ENCODE assay signal across 22 mouse cellular contexts in the genomic region with DNA sequence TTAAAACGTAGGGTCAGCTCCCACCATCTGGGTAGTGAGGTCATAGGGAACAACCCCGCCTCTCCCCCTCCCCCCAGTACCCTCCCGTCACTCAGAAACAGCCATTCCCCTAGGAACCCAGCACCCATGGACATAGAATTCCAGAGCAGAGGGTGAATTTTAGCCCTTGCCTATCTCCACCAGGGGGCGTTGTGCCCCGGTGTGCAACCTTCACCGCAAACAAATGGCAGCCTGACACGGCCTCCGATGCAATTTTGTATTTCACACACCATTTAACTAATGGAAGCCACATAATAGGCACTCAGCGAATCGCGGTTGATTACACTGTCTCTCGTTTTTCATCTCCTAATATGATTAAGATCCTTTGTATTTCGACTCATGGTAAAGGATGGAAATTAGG.
DNase-seq lines count a peak whose midpoint lies in the region; ATAC-seq and TF ChIP-seq lines count a peak whose summit lies in the region.
"Had no signal": no experiment of that assay in that cellular context is flagged by ENCODE, and none has a peak within 500 bp of the region (broad histone marks: within the 10 kb centered on the region; RNA-seq: fewer than 3 reads in every experiment).

No protein-coding gene starts in this region.

- H3K4me2 ChIP-seq in intestine, postnatal 0 days (replicated peaks; ENCODE audit: low read depth) = no peak overlapping the region
- no peak overlapping the region for H3K4me2 ChIP-seq in intestine, embryonic 16.5 days (ENCODE audit: low read depth, low read length)
- H3K4me2 ChIP-seq: embryonic facial prominence, embryonic 13.5 days; heart, embryonic 12.5 days; hindbrain, embryonic 15.5 days; midbrain, embryonic 13.5 days; stomach, embryonic 15.5 days had no signal

- H3K36me3 ChIP-seq in intestine, postnatal 0 days (ENCODE audit: control insufficient read depth, insufficient read depth) = no peaks in the 10 kb centered on the region
- no peaks in the 10 kb centered on the region for H3K36me3 ChIP-seq in intestine, embryonic 16.5 days (ENCODE audit: control insufficient read depth, insufficient read depth, low read length)
- H3K36me3 ChIP-seq in E14TG2a.4 (ENCODE audit: insufficient read depth, low read length) = no peaks in the 10 kb centered on the region
- H3K36me3 ChIP-seq: embryonic facial prominence, embryonic 13.5 days; G1E; heart, embryonic 12.5 days; hindbrain, embryonic 15.5 days; midbrain, embryonic 13.5 days; stomach, embryonic 15.5 days had no signal

- peak; percentile 55 for DNase-seq in ES-CJ7 (ENCODE audit: low read depth, low spot score)
- DNase-seq in retina, embryonic 14.5 days (ENCODE audit: low spot score) = peak; percentile 51
- DNase-seq in adrenal gland, postnatal 10 days = no peak
- DNase-seq: cerebellum, adult 9-11 months; heart, postnatal 36 days; kidney, adult 11 months; kidney, postnatal 14 days; right cerebral cortex, postnatal 14 days; thymus, postnatal 14 days had no signal

- no peaks in the 10 kb centered on the region for H3K4me1 ChIP-seq in intestine, postnatal 0 days (replicated peaks; ENCODE audit: control insufficient read depth, insufficient read depth, low read length)
- no peaks in the 10 kb centered on the region for H3K4me1 ChIP-seq in intestine, embryonic 16.5 days (ENCODE audit: control insufficient read depth, insufficient read depth, low read length)
- peaks cover 7% of the 10 kb centered on the region; the same call in 1 of the 2 replicates for H3K4me1 ChIP-seq in E14TG2a.4 (replicated peaks; ENCODE audit: low read depth, low read length)
- H3K4me1 ChIP-seq: embryonic facial prominence, embryonic 13.5 days; heart, embryonic 12.5 days; hindbrain, embryonic 15.5 days; midbrain, embryonic 13.5 days; stomach, embryonic 15.5 days had no signal

- H3K27ac ChIP-seq in intestine, postnatal 0 days (ENCODE audit: low read depth, low read length) = no peak overlapping the region
- H3K27ac ChIP-seq in intestine, embryonic 16.5 days (ENCODE audit: low read length) = no peak overlapping the region
- H3K27ac ChIP-seq: embryonic facial prominence, embryonic 13.5 days; hindbrain, embryonic 15.5 days; liver, embryonic 14.5 days; midbrain, embryonic 13.5 days; stomach, embryonic 15.5 days had no signal

- no peak overlapping the region for H3K9ac ChIP-seq in intestine, postnatal 0 days (ENCODE audit: low read depth, low read length)
- H3K9ac ChIP-seq in intestine, embryonic 16.5 days (ENCODE audit: low read depth, low read length) = no peak overlapping the region
- H3K9ac ChIP-seq: embryonic facial prominence, embryonic 13.5 days; heart, embryonic 12.5 days; hindbrain, embryonic 15.5 days; liver, embryonic 14.5 days; midbrain, embryonic 13.5 days; stomach, embryonic 15.5 days had no signal

- 0 out of 2 replicates have a peak, but pooled peaks have one; percentile 4 for TF ChIP-seq CTCF in intestine, postnatal 0 days (IDR thresholded peaks at IDR 0.05; ENCODE audit: low read depth)
- peak; percentile 71 for TF ChIP-seq CTCF in E14TG2a.4 (conservative IDR thresholded peaks at IDR 0.05; ENCODE audit: low read length)

- H3K9me3 ChIP-seq in intestine, postnatal 0 days (ENCODE audit: control insufficient read depth) = no peaks in the 10 kb centered on the region
- H3K9me3 ChIP-seq in intestine, embryonic 16.5 days (ENCODE audit: control insufficient read depth, low read length) = no peaks in the 10 kb centered on the region
- H3K9me3 ChIP-seq in E14TG2a.4 (ENCODE audit: low read length) = peaks cover 3% of the 10 kb centered on the region; the same call in 1 of the 2 replicates
- H3K9me3 ChIP-seq: embryonic facial prominence, embryonic 13.5 days; heart, embryonic 12.5 days; hindbrain, embryonic 15.5 days; midbrain, embryonic 13.5 days; stomach, embryonic 15.5 days had no signal

- 87% methylated on average over 13 of the region's 13 CpGs for WGBS in intestine, postnatal 0 days
- 84% methylated on average over 13 of the region's 13 CpGs for whole genome bisulfite sequencing in intestine, embryonic 16.5 days

- no peak for ATAC-seq in intestine, postnatal 0 days
- no peak for ATAC-seq in intestine, embryonic 16.5 days
- ATAC-seq in erythroid progenitor cell, adult 5-6 weeks (replicated peaks; ENCODE audit: low FRiP score, poor library complexity, severe bottlenecking) = no peak
- ATAC-seq: forebrain, embryonic 16.5 days; midbrain, embryonic 13.5 days had no signal

- no peaks in the 10 kb centered on the region for H3K27me3 ChIP-seq in intestine, postnatal 0 days (replicated peaks; ENCODE audit: control insufficient read depth, insufficient read depth, low read length)
- H3K27me3 ChIP-seq in intestine, embryonic 16.5 days (replicated peaks; ENCODE audit: control insufficient read depth, insufficient read depth, low read length) = no peaks in the 10 kb centered on the region
- peaks cover 7% of the 10 kb centered on the region for H3K27me3 ChIP-seq in E14TG2a.4 (ENCODE audit: insufficient read depth, low read length)
- H3K27me3 ChIP-seq: embryonic facial prominence, embryonic 13.5 days; heart, embryonic 12.5 days; hindbrain, embryonic 15.5 days; midbrain, embryonic 13.5 days; stomach, embryonic 15.5 days had no signal

- no peak overlapping the region for H3K4me3 ChIP-seq in intestine, postnatal 0 days (ENCODE audit: low read depth, low read length)
- H3K4me3 ChIP-seq in intestine, embryonic 16.5 days (ENCODE audit: low read length) = no peak overlapping the region
- H3K4me3 ChIP-seq in E14TG2a.4 (replicated peaks; ENCODE audit: low read length) = no peak overlapping the region
- H3K4me3 ChIP-seq: embryonic facial prominence, embryonic 13.5 days; heart, embryonic 12.5 days; hindbrain, embryonic 15.5 days; midbrain, embryonic 13.5 days; myocyte; stomach, embryonic 15.5 days had no signal
